8 mouse cellular contexts compared by ENCODE assay signal in the genomic region with DNA sequence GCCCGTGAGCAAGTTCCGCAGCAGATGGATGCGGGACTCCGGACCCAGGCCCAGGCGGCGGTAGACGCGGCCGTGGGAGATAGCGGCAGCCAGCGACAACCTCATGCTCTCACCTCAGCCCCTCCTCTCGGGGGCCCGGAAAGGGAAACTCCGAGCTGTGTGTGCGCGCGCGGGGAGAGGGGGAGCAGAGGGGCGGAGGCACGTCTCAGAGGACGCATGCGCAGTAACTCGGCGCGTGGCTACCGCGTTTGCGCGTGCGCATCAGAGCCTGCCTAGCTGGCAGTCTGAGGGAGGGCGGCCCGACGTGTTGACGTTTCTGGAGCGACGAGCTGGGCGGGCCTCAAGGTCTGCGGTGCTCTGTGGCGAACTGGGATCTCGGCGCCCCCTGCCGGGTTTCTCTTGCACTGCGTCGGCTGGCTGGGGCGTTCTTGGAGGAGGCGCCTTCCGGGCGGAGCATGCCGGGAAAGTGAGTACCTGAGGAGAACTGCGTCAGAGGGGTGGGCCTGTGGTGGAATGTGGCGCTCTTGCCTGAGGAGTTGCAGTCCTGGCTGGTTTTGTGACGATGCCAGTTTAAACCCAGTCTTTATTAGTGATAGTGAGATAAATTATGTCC. TPM values are rescaled to one million over a fixed set of nuclear protein-coding genes. Genes with fewer than 3 reads are reported as not detected.
A peak's percentile ranks its signal among the peaks of the same experiment; 100 is the strongest.
DNase-seq lines count a peak whose midpoint lies in the region; ATAC-seq and TF ChIP-seq lines count a peak whose summit lies in the region.

Gene Mrpl17, minus strand, starts transcription at position 223 of the 613 bp plus-strand sequence.

- peak; percentile 94 for ATAC-seq in frontal cortex, adult (ENCODE audit: low TSS enrichment)
- ATAC-seq in lung, postnatal 0 days = peak; percentile 98

- H3K9me3 ChIP-seq in hindbrain, embryonic 10.5 days = no peaks in the 10 kb centered on the region
- H3K9me3 ChIP-seq in lung, postnatal 0 days (ENCODE audit: low read length) = no peaks in the 10 kb centered on the region

- peak within 1 kb of the TSS; percentile 91 for H3K4me2 ChIP-seq in lung, postnatal 0 days (replicated peaks; ENCODE audit: low read depth, low read length)

- peak; percentile 96 for TF ChIP-seq CTCF in lung, postnatal 0 days (IDR thresholded peaks at IDR 0.05)

- peaks cover 15% of the 10 kb centered on the region for H3K4me1 ChIP-seq in hindbrain, embryonic 10.5 days (replicated peaks)
- no peaks in the 10 kb centered on the region; the same call in 1 of the 2 replicates for H3K4me1 ChIP-seq in lung, postnatal 0 days (ENCODE audit: insufficient read depth, low read depth, low read length)

- H3K27me3 ChIP-seq in hindbrain, embryonic 10.5 days (ENCODE audit: insufficient read depth, poor library complexity, severe bottlenecking) = no peaks in the 10 kb centered on the region
- H3K27me3 ChIP-seq in lung, postnatal 0 days (replicated peaks; ENCODE audit: insufficient read depth, low read length) = no peaks in the 10 kb centered on the region

- TF ChIP-seq EP300 in lung, postnatal 0 days (IDR thresholded peaks at IDR 0.05) = no peak

- peak within 1 kb of the TSS; percentile 88 for H3K4me3 ChIP-seq in hindbrain, embryonic 10.5 days
- H3K4me3 ChIP-seq in lung, postnatal 0 days (ENCODE audit: low read depth, low read length) = peak within 1 kb of the TSS; percentile 81

- peak; percentile 99 for DNase-seq in MN1 (ENCODE audit: low spot score)
- peak; percentile 100 for DNase-seq in cerebellum, adult 9-10 months
- DNase-seq in hindbrain, embryonic 10.5 days (ENCODE audit: low spot score) = peak; percentile 100
- peak; percentile 100 for DNase-seq in layer of hippocampus, adult 9-11 months
- peak; percentile 99 for DNase-seq in lung, postnatal 0 days (ENCODE audit: low spot score)
- DNase-seq in ovary, postnatal 14 days (ENCODE audit: low spot score) = peak; percentile 99
- DNase-seq in thymus, postnatal 14 days = peak; percentile 100

- WGBS in hindbrain, embryonic 10.5 days = under 1% methylated on average over 52 of the region's 52 CpGs
- 1% methylated on average over 51 of the region's 52 CpGs for WGBS in lung, postnatal 0 days

- peaks cover 29% of the 10 kb centered on the region for H3K36me3 ChIP-seq in hindbrain, embryonic 10.5 days
- no peaks in the 10 kb centered on the region for H3K36me3 ChIP-seq in lung, postnatal 0 days (ENCODE audit: insufficient read depth, low read length)

- H3K27ac ChIP-seq in hindbrain, embryonic 10.5 days = peak within 1 kb of the TSS; percentile 95
- peak within 1 kb of the TSS; percentile 85 for H3K27ac ChIP-seq in lung, postnatal 0 days (ENCODE audit: low read length)

- peak within 1 kb of the TSS; percentile 92 for H3K9ac ChIP-seq in lung, postnatal 0 days (replicated peaks; ENCODE audit: low read depth)

RNA-seq across cellular contexts. Expression of gene Mrpl17, which starts in this region (rescaled TPM):
- polyA plus RNA-seq in hindbrain, embryonic 10.5 days (2016; fragmentation: Nextera tagmentation; extraction: Ambion mirVana) = 298 and 325 TPM in 2 replicates
- 257 and 270 TPM in 2 replicates for polyA plus RNA-seq in lung, postnatal 0 days (2015; fragmentation: Nextera tagmentation; extraction: Ambion mirVana)

Comparison
In these comparisons a context has a peak if more than half of its experiments do, and no peak if none do; other contexts are left out.
1. Peak in every context shown above with its lines: DNase-seq, ATAC-seq, H3K4me3 ChIP-seq and H3K27ac ChIP-seq.